Mouse (Mus musculus) bone marrow, adult 2 months (tissue): ENCODE measurements around the gene Palm. TPM values are rescaled to one million over a fixed set of nuclear protein-coding genes. Genes with fewer than 3 reads are reported as not detected.
"Not testable (repeated sequence)": the region's sequence is repeated elsewhere in the genome, so short reads cannot be mapped to it uniquely, and the experiment has no call there.

Experiments used
- H3K27ac ChIP-seq: fragments of 200-500 bp; 2 replicates; pipeline ENCODE4 v1.5.1; 2012; ENCODE audit warnings: low read depth, mild to moderate bottlenecking, control low read depth, inconsistent platforms, low read length; ENCODE audit not compliant: control insufficient read depth, poor library complexity, insufficient read depth
- H3K4me1 ChIP-seq: fragments of 200-500 bp; 2 replicates; pipeline ENCODE4 v1.6.1; 2011; ENCODE audit warnings: low read length; ENCODE audit not compliant: control insufficient read depth, insufficient read depth
- H3K4me3 ChIP-seq: fragments of 200-500 bp; replicated peaks from 2 replicates; pipeline ENCODE3; 2011; ENCODE audit warnings: mild to moderate bottlenecking, low read depth, low read length, control low read depth; ENCODE audit not compliant: control insufficient read depth
- CTCF ChIP-seq: fragments of 200-500 bp; IDR thresholded peaks from 2 replicates; pipeline ENCODE4 v1.5.1; 2011; ENCODE audit warnings: low read length, control low read depth; ENCODE audit not compliant: control insufficient read depth, insufficient read depth
- POLR2A ChIP-seq: fragments of 200-500 bp; IDR thresholded peaks from 2 replicates; pipeline ENCODE4 v1.6.1; 2011; ENCODE audit warnings: low read depth, mild to moderate bottlenecking, control low read depth, low read length, borderline replicate concordance; ENCODE audit not compliant: control insufficient read depth
- WGBS: fragments of 180-500 bp; shearing (Covaris S2); methylation state at CpG from one replicate; pipeline ENCODE4 v1.1.7; 2018; 5-methylcytosine and 5-hydroxymethylcytosine counted together
- polyA plus RNA-seq: library from polyadenylated mRNA; stranded (reverse); fragments of >200 nt; gene quantifications from 2 replicates; pipeline ENCODE4 v1.2.4, GENCODE M21; 2011; ENCODE audit warnings: low replicate concordance; ENCODE audit not compliant: missing spikeins, insufficient read depth, insufficient read length

Palm gene
- polyA plus RNA-seq, 1 experiment: 36.1 TPM

DNA sequence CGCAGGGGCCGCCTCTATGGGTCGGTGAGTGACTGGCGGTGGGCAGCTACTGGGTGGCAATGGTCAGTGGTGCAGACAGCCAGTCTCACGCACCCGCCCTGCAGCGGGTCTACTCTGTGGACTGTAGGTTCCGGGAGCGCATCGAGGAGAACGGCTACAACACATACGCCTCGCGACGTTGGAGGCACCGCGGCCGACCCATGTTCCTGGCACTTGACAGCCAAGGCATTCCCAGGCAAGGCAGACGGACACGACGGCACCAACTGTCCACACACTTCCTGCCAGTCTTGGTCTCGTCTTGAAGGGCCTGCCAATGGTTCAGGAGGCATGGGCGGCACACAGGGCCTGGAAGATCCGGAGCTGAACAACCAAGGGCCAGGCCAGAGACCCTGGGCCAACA lies 36.7 kb upstream of the Palm start:
- TF ChIP-seq CTCF: no peak
- no peak for TF ChIP-seq POLR2A
- 92% methylated on average over 24 of the region's 24 CpGs for WGBS

DNA sequence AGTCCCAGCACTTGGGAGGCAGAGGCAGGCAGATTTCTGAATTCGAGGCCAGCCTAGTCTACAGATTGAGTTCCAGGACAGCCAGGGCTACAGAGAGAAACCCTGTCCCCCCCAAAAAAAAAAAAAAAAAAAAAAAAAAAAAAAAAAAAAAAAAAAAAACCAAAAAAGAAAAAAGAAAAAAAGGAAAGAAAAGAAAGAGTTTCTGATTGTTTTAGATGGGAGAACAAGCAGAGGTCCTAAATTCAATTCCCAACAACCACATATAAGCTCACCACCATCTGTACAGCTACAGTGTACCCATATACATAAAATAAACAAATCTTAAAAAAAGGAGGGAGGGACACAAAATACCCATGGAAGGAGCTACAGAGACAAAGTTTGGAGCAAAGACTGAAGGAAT lies 33.7 kb upstream of the Palm start:
- 90% methylated on average over 1 of the region's 1 CpGs for WGBS
- H3K27ac ChIP-seq, H3K4me1 ChIP-seq, H3K4me3 ChIP-seq: not testable (repeated sequence)

More for the DNA sequence above, 36.7 kb upstream of the Palm start:
- Histone ChIP-seq H3K4me3 (no peak overlapping the region), H3K27ac (no peak overlapping the region), H3K4me1 (no peaks in the 10 kb centered on the region)

DNA sequence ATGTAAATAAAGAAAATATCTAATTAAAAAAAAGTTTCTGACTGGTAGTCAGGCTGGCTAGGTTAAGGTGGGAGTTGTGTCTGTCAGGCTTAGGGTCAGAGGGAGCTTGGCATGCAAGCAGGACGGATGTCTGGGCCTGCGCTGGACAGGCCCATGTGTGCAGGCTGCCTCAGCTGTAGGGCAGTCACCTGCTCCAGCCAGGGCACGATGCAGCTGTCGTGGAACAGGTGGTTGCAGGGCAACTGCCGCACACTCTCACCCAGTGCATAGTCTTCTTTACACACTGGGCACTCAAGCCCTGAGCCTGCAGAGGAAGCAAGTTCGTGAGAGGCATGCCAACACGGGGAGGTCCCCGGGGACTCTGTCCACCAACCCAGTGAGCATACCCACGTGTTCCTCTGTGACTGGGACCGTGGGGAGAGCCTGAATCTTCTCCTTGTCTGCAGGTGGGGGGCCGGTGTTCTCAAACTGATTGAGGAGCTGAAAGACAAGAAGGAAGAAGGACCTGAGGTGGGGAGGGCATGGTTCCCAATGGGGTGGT lies 32.7 kb upstream of the Palm start:
- WGBS: 72% methylated on average over 11 of the region's 11 CpGs
- TF ChIP-seq CTCF: no peak
- H3K27ac ChIP-seq: no peak overlapping the region
- H3K4me3 ChIP-seq: no peak overlapping the region
- peaks cover 2% of the 10 kb centered on the region; the same call in 1 of the 2 replicates for H3K4me1 ChIP-seq

DNA sequence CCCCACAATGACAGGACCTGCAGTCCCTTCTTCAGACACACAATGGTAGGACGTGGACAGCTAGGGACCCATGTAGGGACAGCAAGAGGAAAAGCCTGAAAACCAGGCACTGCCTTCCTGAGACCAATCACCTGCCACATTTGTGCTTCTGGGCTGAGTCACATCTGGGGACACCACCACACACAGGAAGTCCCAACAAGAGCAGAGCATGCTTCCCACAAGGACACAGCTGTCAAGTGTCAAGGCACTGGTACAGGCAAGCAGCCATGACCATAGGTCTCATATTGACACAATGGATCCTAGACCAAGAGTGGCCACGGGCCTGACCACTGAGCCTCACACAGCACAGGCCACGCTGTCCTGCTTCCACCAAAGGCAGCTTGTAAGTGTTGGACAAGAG lies 30.5 kb upstream of the Palm start:
- Histone ChIP-seq H3K4me3 (no peak overlapping the region), H3K27ac (no peak overlapping the region), H3K4me1 (peaks cover 4% of the 10 kb centered on the region; the same call in 1 of the 2 replicates)
- TF ChIP-seq CTCF: no peak
- TF ChIP-seq POLR2A: no peak
- 77% methylated on average over 3 of the region's 3 CpGs for WGBS

DNA sequence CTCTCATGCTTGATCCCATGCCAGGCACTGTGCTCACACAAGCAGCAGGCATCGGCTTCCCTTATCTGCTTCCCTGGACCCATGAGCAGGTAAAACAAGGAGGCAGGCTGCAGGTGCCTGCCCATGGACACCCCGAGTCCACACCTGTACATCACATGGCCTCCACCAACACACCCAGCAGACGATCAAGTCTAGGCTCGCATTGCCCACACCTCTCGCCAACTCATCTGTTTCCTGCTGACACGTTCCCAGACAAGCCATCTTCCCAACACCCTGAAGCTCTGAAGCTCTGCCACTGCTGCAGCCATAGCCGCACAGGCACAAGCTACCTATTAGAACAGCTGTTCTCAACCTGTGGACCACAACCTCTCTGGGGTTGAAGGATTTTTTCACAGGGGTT lies 29.1 kb upstream of the Palm start:
- TF ChIP-seq POLR2A (no peak), CTCF (no peak)
- WGBS: 55% methylated on average over 7 of the region's 7 CpGs
- no peak overlapping the region for H3K27ac ChIP-seq
- no peak overlapping the region for H3K4me3 ChIP-seq
- peaks cover 4% of the 10 kb centered on the region; the same call in 1 of the 2 replicates for H3K4me1 ChIP-seq

DNA sequence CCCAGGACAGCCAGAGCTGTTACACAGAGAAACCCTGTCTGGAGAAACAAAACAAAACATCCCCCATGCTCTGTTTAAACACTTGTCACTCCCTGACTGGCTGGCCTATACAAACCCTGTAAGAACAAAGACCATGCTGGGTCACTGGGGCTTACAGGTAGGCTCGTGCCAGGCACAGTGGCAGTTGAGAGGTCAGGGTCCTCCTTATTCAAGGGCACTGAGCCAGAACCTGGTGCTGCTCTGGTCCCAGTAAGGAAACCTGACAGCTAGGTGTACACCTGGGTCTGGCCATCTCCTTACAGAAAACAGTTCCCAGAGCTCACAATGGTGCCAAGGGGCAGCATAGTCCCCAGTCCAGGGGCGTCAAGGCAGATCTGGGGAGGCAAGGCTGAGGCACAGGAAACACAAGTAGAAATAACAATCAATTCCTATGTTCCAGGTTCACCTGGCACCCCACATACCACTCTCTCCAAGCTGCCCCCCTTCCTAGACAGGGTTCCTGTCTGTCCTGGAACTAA lies 28.1 kb upstream of the Palm start:
- Histone ChIP-seq H3K4me3 (no peak overlapping the region), H3K4me1 (peaks cover 4% of the 10 kb centered on the region; the same call in 1 of the 2 replicates), H3K27ac (no peak overlapping the region)
- TF ChIP-seq CTCF (no peak), POLR2A (no peak)
- 75% methylated on average over 2 of the region's 2 CpGs for WGBS

DNA sequence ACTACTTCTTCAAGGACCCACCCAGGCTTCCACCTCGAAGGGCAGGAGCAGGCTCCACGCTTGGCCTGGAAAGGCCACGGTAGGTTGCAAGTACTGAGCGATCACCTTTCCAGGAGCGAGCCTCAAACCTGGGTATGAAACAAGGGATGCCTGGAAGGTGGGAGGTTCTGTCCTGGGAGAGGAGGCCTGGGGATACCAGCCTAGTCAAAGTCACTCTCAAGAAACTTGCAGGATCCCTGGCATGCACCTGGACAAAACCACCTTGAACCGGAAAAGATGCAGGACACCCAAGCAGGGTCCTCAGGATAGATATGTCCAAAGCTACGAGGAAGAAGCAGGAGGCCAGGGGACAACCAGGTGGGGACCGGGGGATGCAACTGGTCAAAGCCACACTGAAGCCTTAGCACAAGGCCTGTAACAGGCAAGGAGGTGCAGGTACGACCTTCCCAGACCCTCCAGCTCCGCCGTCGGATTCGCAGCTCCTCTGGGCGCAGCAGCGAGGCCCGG lies 27.3 kb upstream of the Palm start:
- TF ChIP-seq POLR2A (no peak), CTCF (no peak)
- Histone ChIP-seq H3K4me3 (peak overlapping the region; percentile 92), H3K27ac (peak overlapping the region; percentile 50; the same call in 1 of the 2 replicates), H3K4me1 (peaks cover 4% of the 10 kb centered on the region; the same call in 1 of the 2 replicates)
- WGBS: 5% methylated on average over 16 of the region's 16 CpGs

DNA sequence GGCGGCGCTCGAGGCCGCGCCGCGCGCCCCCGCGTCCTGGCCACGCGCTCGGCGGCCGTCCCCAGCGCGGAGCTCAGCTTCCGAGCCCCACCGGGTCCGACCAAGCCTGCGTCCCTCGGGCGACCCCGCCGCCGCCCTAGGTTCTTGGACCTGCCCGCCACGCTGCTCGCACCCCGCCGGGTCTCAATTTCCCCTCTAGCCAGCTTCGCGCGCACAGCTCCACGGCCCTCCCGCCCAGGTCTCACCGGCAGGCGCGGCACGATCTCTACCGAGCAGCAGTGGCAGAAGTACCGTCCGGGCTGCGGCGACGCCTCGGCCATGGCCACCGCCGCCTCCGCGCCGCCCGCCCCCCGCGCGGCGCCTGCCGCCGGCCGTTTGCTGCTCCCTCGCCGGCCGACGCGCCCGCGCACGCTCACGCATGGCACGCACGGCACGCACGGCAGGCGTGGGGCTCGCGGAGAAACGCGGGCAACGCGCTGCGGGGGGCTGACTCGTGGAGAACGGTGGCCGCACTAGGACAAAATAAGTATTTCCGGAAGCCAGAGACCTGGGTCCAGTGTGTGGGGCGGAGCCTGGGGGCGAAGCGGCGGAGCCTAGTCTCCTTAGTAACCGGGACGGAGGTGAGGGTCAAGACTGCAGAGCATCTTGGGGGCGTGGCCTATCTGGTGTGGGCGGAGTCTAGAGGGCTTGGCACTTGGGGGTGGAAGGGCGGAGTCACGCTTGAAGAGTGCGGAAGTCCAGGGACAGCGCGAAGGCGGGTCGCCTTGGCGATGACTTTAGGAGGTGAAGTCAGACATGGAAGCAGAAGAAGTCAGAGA lies 26.7 kb upstream of the Palm start, which contains the start of gene Rnf126:
Gene Rnf126, minus strand, starts transcription at position 445 of the 818 bp plus-strand sequence.
- H3K4me1 ChIP-seq: peaks cover 4% of the 10 kb centered on the region; the same call in 1 of the 2 replicates
- 1% methylated on average over 99 of the region's 101 CpGs for WGBS
- TF ChIP-seq CTCF: no peak
- TF ChIP-seq POLR2A: peak; percentile 56; the same call in 1 of the 2 replicates
- peak within 1 kb of the TSS; percentile 50 for H3K27ac ChIP-seq
- peak within 1 kb of the TSS; percentile 92 for H3K4me3 ChIP-seq
